Mouse (Mus musculus): Measurements from ENCODE around the gene Zfp366.
"Not testable (repeated sequence)": the region's sequence is repeated elsewhere in the genome, so short reads cannot be mapped to it uniquely, and the experiment has no call there.

- not testable (repeated sequence) for TF ChIP-seq POLR2A (IDR thresholded peaks at IDR 0.05; ENCODE audit: low read depth, low read length); CTCF (conservative IDR thresholded peaks at IDR 0.05; ENCODE audit: insufficient read depth, insufficient read length, low read depth, low read length)
These were observed 1.8 kb upstream of the Zfp366 start for GRCm38 (mm10) chr13:99182828-99183227.

Measured in kidney, adult 2 months (tissue).